8 mouse cellular contexts compared by ENCODE assay signal in the genomic region with DNA sequence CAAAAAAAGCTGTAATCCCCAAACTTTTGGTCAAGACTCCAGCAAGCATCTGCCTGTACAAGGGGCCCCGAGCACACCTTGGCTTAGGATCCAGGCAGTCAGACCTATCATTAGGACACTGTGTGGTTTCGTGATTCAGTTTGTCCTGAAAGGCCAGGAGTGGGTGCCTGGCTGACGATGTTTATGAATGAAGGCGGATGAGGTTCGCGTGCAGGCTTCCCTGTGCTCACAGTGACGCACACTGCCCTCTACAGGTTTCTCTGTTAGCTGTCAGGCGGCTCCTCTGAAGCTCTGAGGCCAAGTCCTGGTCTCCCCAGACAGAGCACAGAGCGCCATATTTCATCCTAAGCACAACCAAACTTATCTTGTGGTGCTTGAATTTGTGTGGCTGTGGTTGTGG. TPM values are rescaled to one million over a fixed set of nuclear protein-coding genes. Genes with fewer than 3 reads are reported as not detected.
DNase-seq lines count a peak whose midpoint lies in the region; ATAC-seq and TF ChIP-seq lines count a peak whose summit lies in the region.

No protein-coding gene starts in this region.

- no peak for TF ChIP-seq EP300 in liver, postnatal 0 days (IDR thresholded peaks at IDR 0.05; ENCODE audit: low read depth)

- intact Hi-C loops in heart, postnatal 10 days (cut with DNase I) = loop anchor here (2.0 to 5.0 kb wide), 4 partner anchors 63 to 215 kb away; no protein-coding TSS in a partner anchor

- WGBS in forebrain, embryonic 13.5 days = under 1% methylated on average over 9 of the region's 9 CpGs
- WGBS in large intestine, adult 2 months = 2% methylated on average over 9 of the region's 9 CpGs
- 1% methylated on average over 9 of the region's 9 CpGs for WGBS in liver, postnatal 0 days (ENCODE audit: insufficient replicate concordance)
- WGBS in neural tube, embryonic 14.5 days = 3% methylated on average over 9 of the region's 9 CpGs

- DNase-seq in ES-CJ7 (ENCODE audit: low read depth, low spot score) = peak; percentile 90
- DNase-seq in heart, postnatal 10 days = peak; percentile 91 to 92
- peak; percentile 85 for DNase-seq in large intestine, adult 2 months (ENCODE audit: low read depth, low spot score)
- DNase-seq in liver, postnatal 0 days = peak; percentile 87
- DNase-seq in testis, postnatal 10 days (ENCODE audit: low spot score) = peak; percentile 81

- no peaks in the 10 kb centered on the region for H3K36me3 ChIP-seq in forebrain, embryonic 13.5 days (ENCODE audit: poor library complexity, severe bottlenecking)
- H3K36me3 ChIP-seq in liver, postnatal 0 days (replicated peaks; ENCODE audit: insufficient read depth, low read length) = no peaks in the 10 kb centered on the region; the same call in 1 of the 2 replicates
- H3K36me3 ChIP-seq in neural tube, embryonic 14.5 days (ENCODE audit: control insufficient read depth, insufficient read depth, low read length) = no peaks in the 10 kb centered on the region

- peaks cover 35% of the 10 kb centered on the region for H3K4me1 ChIP-seq in forebrain, embryonic 13.5 days
- peaks cover 34% of the 10 kb centered on the region for H3K4me1 ChIP-seq in liver, postnatal 0 days (ENCODE audit: insufficient read depth)
- H3K4me1 ChIP-seq in neural tube, embryonic 14.5 days (ENCODE audit: control insufficient read depth, insufficient read depth, low read length) = peaks cover 6% of the 10 kb centered on the region

- TF ChIP-seq CTCF in liver, postnatal 0 days (IDR thresholded peaks at IDR 0.05; ENCODE audit: low read depth) = peak; percentile 94

- peak; percentile 68 for ATAC-seq in cerebellum, adult (ENCODE audit: insufficient number of reproducible peaks, low FRiP score, low TSS enrichment)
- ATAC-seq in forebrain, embryonic 13.5 days = peak; percentile 56
- ATAC-seq in liver, postnatal 0 days = peak; percentile 48
- peak; percentile 45 for ATAC-seq in neural tube, embryonic 14.5 days (ENCODE audit: low read depth)

- H3K4me3 ChIP-seq in forebrain, embryonic 13.5 days = peak overlapping the region; percentile 69
- H3K4me3 ChIP-seq in liver, postnatal 0 days (ENCODE audit: low read depth, low read length) = peak overlapping the region; percentile 96
- H3K4me3 ChIP-seq in neural tube, embryonic 14.5 days (ENCODE audit: low read depth, low read length) = peak overlapping the region; percentile 57

- H3K27me3 ChIP-seq in forebrain, embryonic 13.5 days = peaks cover 23% of the 10 kb centered on the region
- H3K27me3 ChIP-seq in liver, postnatal 0 days (ENCODE audit: insufficient read depth, low read length) = peaks cover 8% of the 10 kb centered on the region; the same call in 1 of the 2 replicates
- H3K27me3 ChIP-seq in neural tube, embryonic 14.5 days (ENCODE audit: control insufficient read depth, insufficient read depth, low read length) = 0 out of 2 replicates have a peak, but pooled peaks cover 3% of the 10 kb centered on the region

- H3K4me2 ChIP-seq in forebrain, embryonic 13.5 days = peak overlapping the region; percentile 93
- H3K4me2 ChIP-seq in liver, postnatal 0 days (ENCODE audit: low read depth, low read length) = peak overlapping the region; percentile 84
- peak overlapping the region; percentile 100 for H3K4me2 ChIP-seq in neural tube, embryonic 14.5 days (ENCODE audit: low read depth, low read length)

- no peaks in the 10 kb centered on the region for H3K9me3 ChIP-seq in forebrain, embryonic 13.5 days (replicated peaks)
- no peaks in the 10 kb centered on the region for H3K9me3 ChIP-seq in liver, postnatal 0 days (ENCODE audit: low read length)
- no peaks in the 10 kb centered on the region for H3K9me3 ChIP-seq in neural tube, embryonic 14.5 days (ENCODE audit: control insufficient read depth, low read length)

- H3K9ac ChIP-seq in forebrain, embryonic 13.5 days = peak overlapping the region; percentile 73
- H3K9ac ChIP-seq in liver, postnatal 0 days (replicated peaks) = peak overlapping the region; percentile 84
- H3K9ac ChIP-seq in neural tube, embryonic 14.5 days (replicated peaks; ENCODE audit: low read depth, low read length) = peak overlapping the region; percentile 67

- peak overlapping the region; percentile 80; the same call in 1 of the 2 replicates for H3K27ac ChIP-seq in forebrain, embryonic 13.5 days
- peak overlapping the region; percentile 78 for H3K27ac ChIP-seq in liver, postnatal 0 days (ENCODE audit: low read depth)
- H3K27ac ChIP-seq in neural tube, embryonic 14.5 days (ENCODE audit: low read depth, low read length) = peak overlapping the region; percentile 88

RNA-seq across cellular contexts. Expression of a gene that starts 1.0 kb away (rescaled TPM):
- polyA plus RNA-seq in forebrain, embryonic 13.5 days (2015; fragmentation: Nextera tagmentation; extraction: Ambion mirVana) = 1.3 and 1.5 TPM in 2 replicates
- total RNA-seq in heart, postnatal 10 days (2021) = 1 to 10 TPM; 1.2 to 1.5 TPM
- polyA plus RNA-seq in large intestine, adult 2 months (2012; rRNA removed) = 6.1 and 10.7 TPM in 2 replicates
- 1.6 TPM in 2 replicates for polyA plus RNA-seq in liver, postnatal 0 days (2015; fragmentation: Nextera tagmentation; extraction: Ambion mirVana)
- polyA plus RNA-seq in neural tube, embryonic 14.5 days (2014; fragmentation: Nextera tagmentation; extraction: Ambion mirVana) = 4.3 and 4.5 TPM in 2 replicates

RNA-seq across cellular contexts. Expression of a gene that starts 2.2 kb away (rescaled TPM):
- not detected in 2 replicates for polyA plus RNA-seq in forebrain, embryonic 13.5 days (2015; fragmentation: Nextera tagmentation; extraction: Ambion mirVana)
- total RNA-seq in heart, postnatal 10 days (2021) = not detected
- polyA plus RNA-seq in large intestine, adult 2 months (2012; rRNA removed) = 0.37 TPM in 1 of 2 replicates, not detected in the other
- not detected in 2 replicates for polyA plus RNA-seq in liver, postnatal 0 days (2015; fragmentation: Nextera tagmentation; extraction: Ambion mirVana)
- polyA plus RNA-seq in neural tube, embryonic 14.5 days (2014; fragmentation: Nextera tagmentation; extraction: Ambion mirVana) = not detected in 2 replicates

RNA-seq across cellular contexts. Expression of a gene that starts 4.4 kb away (rescaled TPM):
- polyA plus RNA-seq in forebrain, embryonic 13.5 days (2015; fragmentation: Nextera tagmentation; extraction: Ambion mirVana) = not detected in 2 replicates
- not detected for total RNA-seq in heart, postnatal 10 days (2021)
- not detected in 2 replicates for polyA plus RNA-seq in large intestine, adult 2 months (2012; rRNA removed)
- not detected in 2 replicates for polyA plus RNA-seq in liver, postnatal 0 days (2015; fragmentation: Nextera tagmentation; extraction: Ambion mirVana)
- not detected in 2 replicates for polyA plus RNA-seq in neural tube, embryonic 14.5 days (2014; fragmentation: Nextera tagmentation; extraction: Ambion mirVana)

RNA-seq across cellular contexts. Expression of a gene that starts 9.6 kb away (rescaled TPM):
- polyA plus RNA-seq in forebrain, embryonic 13.5 days (2015; fragmentation: Nextera tagmentation; extraction: Ambion mirVana) = not detected in 2 replicates
- not detected for total RNA-seq in heart, postnatal 10 days (2021)
- polyA plus RNA-seq in large intestine, adult 2 months (2012; rRNA removed) = 0.26 TPM in 1 of 2 replicates, not detected in the other
- polyA plus RNA-seq in liver, postnatal 0 days (2015; fragmentation: Nextera tagmentation; extraction: Ambion mirVana) = not detected in 2 replicates
- not detected in 2 replicates for polyA plus RNA-seq in neural tube, embryonic 14.5 days (2014; fragmentation: Nextera tagmentation; extraction: Ambion mirVana)

RNA-seq across cellular contexts. Expression of a gene that starts 19.4 kb away (rescaled TPM):
- polyA plus RNA-seq in forebrain, embryonic 13.5 days (2015; fragmentation: Nextera tagmentation; extraction: Ambion mirVana) = not detected in 2 replicates
- not detected for total RNA-seq in heart, postnatal 10 days (2021)
- 0.50 TPM in 1 of 2 replicates, not detected in the other for polyA plus RNA-seq in large intestine, adult 2 months (2012; rRNA removed)
- not detected in 2 replicates for polyA plus RNA-seq in liver, postnatal 0 days (2015; fragmentation: Nextera tagmentation; extraction: Ambion mirVana)
- polyA plus RNA-seq in neural tube, embryonic 14.5 days (2014; fragmentation: Nextera tagmentation; extraction: Ambion mirVana) = not detected in 2 replicates

Comparison
In these comparisons a context has a peak if more than half of its experiments do, and no peak if none do; other contexts are left out.
1. Peak in every context shown above with its lines: DNase-seq, ATAC-seq, H3K4me3 ChIP-seq and H3K27ac ChIP-seq.